Mouse (Mus musculus) right cerebral cortex, postnatal 10 days (tissue): ENCODE measurements around the gene Gm49333.

Experiments used
- DNase-seq, 2 experiments: peaks; one replicate each; pipeline ENCODE4 v3.0.0; 2021; ENCODE audit warnings: low spot score in 2 of 2

Gene Gm49333

DNA sequence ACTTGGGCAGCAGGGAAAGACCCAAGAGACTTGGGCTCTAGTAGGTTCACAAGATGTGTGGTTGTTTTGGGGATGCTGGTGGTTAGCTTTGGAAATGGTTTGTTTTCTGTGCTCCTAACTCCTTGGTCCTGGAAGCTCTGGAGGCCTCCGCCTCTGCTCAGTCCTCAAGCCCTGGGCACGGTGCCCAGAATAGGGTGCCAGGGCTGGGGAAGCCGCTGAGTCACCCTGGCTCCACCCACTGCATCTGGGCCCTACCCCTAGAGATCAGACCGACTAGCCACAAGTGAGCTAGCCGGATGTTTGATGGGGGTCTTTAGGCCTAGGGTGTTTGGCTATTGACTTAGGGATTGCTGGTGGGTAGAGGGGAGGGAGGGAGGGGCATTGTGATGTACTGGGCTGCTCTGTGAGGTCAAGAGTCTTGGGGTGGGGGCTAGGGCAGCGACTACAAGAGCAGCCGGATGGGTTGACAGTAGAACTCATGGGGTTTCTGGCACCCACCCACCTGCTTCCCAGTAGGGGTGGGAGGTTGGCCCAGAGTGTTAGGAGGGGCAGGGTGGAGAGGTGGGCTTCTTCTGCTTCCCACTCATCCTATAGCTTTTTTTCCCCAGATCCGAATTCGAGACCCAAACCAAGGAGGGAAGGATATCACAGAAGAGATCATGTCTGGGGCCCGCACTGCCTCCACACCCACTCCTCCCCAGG is 66.7 kb downstream of the Gm49333 start:
- DNase-seq: peak; percentile 70 to 74

DNA sequence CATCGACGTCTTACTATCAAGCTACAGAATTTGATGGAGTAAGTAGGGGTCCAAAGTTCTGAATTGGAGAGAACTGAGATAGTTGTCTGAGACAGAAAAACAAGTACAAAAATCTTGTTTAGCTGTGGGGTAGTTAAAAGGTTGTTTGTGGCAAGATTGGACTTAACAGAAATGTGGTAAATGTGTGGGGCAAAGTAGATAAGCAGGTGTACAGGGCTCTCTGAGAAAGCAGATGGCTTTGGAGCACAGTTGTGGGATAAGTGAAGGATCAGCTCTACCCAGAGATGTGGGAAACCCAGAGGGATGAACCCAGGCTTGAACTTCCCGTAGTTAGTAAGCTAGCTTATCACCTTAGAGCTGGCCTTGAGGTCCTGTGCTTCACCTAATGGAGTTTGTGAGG is 79.4 kb downstream of the Gm49333 start:
- DNase-seq: no peak

DNA sequence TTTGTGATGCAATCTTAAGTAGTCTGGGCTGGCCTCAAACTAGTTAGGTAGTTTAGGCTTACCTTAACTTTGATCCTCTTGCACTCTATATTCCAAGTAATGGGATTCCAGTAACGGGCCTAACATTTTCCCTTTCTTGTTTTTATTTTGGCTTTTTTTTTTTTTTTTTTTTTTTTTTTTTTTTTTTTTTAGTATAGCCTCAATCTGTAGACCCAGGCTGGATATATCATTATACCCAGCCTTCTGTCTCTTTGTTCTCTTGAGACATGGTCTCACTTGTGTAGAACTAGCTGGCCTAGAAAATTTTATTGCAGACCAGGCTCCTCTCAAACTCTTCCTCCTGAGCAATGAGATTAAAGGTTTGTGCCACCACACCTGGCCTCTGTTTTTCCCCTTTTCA is 80.2 kb downstream of the Gm49333 start:
- no peak for DNase-seq

DNA sequence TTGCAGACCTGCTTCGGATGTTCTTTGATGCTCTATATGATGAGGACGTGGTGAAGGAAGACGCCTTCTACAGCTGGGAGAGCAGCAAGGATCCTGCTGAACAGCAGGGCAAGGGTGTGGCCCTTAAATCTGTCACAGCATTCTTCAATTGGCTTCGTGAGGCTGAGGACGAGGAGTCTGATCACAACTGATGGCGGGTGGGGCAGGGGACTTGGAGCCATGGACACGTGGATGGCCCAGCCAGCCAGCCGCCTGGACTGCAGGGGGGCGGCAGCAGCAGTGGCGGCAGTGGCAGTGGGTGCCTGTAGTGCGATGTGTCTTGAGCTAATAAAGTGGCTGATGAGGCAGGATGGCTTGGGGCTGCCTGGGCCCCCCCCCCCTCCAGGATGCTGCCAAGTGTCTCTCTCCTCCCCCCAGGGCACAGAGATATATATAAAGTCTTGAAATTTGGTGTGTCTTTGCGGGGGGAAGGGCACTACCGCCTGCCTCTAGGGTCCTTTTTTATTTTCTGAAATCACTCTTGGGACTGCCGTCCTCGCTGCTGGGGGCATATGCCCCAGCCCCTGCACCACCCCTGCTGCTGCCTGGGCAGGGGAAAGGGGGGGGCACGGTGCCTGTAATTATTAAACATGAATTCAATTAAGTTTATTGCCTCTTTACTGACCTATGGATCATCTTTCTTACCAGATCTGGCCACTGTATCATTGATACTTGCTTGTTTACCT is 81.0 kb downstream of the Gm49333 start:
- peak in 1 of 2 experiments; percentile 53 for DNase-seq

DNA sequence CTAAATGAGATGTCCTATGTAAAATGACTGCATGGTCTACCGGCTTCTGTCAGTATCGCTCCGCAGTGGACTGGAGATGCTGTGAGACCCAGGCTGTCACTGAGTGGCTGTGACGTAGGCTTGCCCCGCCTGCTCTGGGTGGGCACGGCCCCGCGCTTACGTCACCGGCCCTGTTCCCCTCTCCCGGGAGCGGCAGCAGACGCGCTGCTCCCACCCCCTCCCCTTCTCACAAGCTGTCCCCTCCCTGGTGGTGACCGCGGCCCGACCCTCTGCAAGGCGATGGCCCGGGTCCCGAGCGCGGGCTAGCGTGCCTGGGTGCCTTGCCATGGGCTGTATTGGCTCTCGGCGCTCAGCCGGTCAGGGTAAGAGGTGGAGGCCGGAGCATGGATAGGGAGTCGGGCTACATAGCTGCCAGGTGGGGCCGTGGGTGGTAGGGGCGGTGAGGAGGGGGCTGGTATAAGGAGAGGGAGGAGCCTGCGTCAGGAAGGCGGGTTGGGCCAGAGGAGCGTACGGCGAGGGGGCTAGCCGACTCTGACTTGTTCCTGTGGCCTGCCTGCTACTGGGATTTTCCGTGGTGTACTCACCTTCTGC is 81.8 kb downstream of the Gm49333 start, which contains the start of gene Fam131a:
Fam131a (plus strand) TSS at position 131 of the 591 bp plus-strand sequence.
- peak; percentile 97 to 98 for DNase-seq

DNA sequence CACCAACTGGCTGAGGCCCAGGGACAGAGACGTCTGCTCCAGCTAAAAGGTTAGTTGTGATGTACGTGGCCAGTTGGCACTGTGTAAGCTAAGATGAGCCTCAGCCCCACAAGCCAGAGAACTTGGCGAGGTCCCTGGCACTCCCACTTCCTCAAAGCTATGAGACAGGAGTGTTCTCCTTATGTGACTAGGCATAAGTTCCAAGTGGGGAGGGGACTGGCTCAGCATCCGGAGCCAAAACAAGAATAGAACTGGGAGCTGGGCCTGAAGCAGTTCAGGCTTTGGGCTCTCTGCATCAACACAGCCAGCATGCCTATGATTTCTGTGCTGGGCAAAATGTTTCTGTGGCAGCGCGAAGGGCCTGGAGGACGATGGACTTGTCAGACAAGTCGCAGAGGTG is 83.4 kb downstream of the Gm49333 start:
- peak; percentile 86 to 92 for DNase-seq
